Mouse (Mus musculus) inflammation-experienced regulatory T-cells, adult 16 weeks (primary cell): Measurements from ENCODE around the gene Defb21. TPM values are rescaled to one million over a fixed set of nuclear protein-coding genes. Genes with fewer than 3 reads are reported as not detected.

ENCODE experiments used
- polyA plus RNA-seq: library from polyadenylated mRNA; unstranded; fragments of 100-300 nt; shearing (Covaris generic); gene quantifications from one replicate; pipeline ENCODE4 v1.2.1, GENCODE M21; 2017

The Defb21 gene
- not detected for polyA plus RNA-seq

GRCm38 (mm10) chr2:152572114-152572794, at the start of gene Defb21:
TSS of gene Defb21 (plus strand) at chr2:152572744.

DNA sequence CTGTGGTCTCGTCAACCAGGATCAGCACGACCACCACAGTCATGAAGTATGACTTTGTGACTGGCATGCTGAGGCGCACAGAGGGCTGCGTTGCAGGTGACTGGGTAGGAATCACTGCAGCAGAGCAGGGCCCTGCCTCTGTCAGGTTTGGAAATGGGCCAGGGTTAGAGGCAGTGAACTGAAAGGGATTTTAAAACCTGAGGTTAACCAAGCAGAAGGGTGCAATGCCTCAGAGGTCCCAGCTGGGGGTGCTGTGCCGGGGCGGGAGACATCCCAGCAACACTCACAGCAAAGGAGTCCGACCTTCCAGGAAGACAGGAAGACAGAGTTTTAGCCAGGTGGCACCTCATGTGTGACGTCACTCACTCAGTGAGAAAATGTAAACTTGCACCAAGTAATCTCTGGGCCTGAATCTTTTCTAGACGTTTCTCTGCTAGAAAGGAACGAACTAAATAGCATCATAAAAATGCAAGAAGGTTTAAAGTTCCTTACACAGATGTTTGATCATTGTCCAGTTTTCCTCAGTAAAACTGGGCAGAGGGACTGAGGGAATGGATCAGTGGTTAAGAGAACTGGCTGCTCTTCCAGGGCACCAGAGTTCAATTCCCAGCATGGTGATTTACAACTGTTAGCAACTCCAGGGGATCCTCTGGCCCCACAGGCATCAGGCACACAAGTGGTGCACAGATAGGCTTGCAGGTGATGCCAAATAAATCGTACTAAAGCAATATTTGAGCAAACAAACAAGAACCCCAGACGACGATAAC, 32.4 kb upstream of the Defb21 start, which contains the start of gene Defb29:
TSS of gene Defb29 (minus strand) at position 155 of the 767 bp plus-strand sequence.

DNA sequence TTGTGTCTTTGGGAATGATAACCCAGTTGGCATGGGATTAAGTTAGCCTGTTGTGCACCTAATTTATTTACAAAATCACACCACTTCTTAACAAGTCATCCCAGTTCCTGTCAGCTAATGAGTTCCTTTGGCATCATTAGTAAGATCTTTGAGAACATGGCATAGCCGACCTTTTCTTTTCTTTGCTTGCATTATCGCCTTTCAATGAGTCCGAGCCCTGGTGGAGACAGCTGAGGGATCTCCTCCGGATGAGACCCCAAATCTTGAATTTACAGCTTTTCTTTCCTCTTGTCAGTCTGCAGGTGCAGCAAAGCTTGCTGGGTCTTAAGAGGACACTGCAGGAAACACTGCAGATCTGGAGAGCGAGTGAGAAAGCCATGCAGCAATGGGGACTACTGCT, 3.5 kb upstream of the Defb21 start, which contains the start of gene Gm17416:
TSS of gene Gm17416 (plus strand) at position 301 of the 400 bp plus-strand sequence.

DNA sequence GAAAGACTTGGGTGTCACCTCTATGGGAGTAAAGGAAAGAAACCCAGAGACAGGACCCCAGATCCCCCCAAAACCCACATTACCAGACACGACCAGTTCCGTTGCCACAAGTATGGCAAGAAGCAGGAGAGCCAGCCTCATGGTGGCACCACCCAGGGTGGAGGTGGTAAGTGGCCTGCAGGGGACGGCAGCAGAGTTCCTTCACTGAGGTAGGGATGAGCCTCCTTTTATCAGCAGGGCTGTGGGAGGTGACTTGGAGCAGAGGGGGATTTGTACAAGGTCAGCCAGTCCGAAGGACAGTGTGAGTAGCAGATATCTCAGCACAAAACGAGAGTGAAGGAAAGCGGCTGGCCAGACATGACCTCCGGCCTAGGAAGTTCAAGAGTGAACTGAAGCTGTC, 7.6 kb downstream of the Defb21 start, which contains the start of gene Defb19:
TSS of gene Defb19 (minus strand) at position 206 of the 400 bp plus-strand sequence.

DNA sequence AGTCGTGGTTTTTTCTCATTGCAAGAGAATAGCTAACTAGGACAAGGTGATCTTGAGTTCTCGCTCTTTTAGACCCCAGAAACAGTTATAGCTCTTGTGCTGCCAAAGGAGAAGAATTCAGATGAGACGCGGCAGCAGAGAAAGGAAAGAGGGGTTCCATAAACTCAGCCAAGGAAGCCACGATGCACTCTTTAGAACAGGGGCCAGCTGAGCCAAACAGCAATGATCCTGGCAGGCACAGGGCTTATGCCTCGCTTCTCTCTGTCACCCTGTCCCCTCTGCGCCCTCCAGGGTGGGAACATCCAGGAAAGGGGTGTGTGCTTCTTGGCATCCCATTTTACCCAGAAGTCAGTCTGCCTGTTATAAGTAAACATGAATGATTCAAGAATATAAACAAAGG, 26.8 kb downstream of the Defb21 start, which contains the start of gene Defb45:
TSS of gene Defb45 (minus strand) at position 101 of the 400 bp plus-strand sequence.

GRCm38 (mm10) chr2:152604057-152604456, 31.5 kb downstream of the Defb21 start, which contains the start of gene Defb36:
TSS of gene Defb36 (plus strand) at chr2:152604327.

GRCm38 (mm10) chr2:152622953-152623352, 50.4 kb downstream of the Defb21 start, which contains the start of gene Defb25:
TSS of gene Defb25 (minus strand) at chr2:152623053.

Other genes with a start within 250 kb of the Defb21 start
- gene Rbck1, start 240.1 kb upstream of the Defb21 start, polyA plus RNA-seq = 400 TPM
- gene Trib3, start 228.7 kb upstream of the Defb21 start, polyA plus RNA-seq = 4.5 TPM
- not detected for gene Nrsn2, start 196.1 kb upstream of the Defb21 start, polyA plus RNA-seq
- 0.11 TPM for gene Sox12, start 174.7 kb upstream of the Defb21 start, polyA plus RNA-seq
- 1.7 TPM for gene Zcchc3, start 157.7 kb upstream of the Defb21 start, polyA plus RNA-seq
- gene 6820408C15Rik, start 157.2 kb upstream of the Defb21 start, polyA plus RNA-seq = not detected
- not detected for gene Defb23, start 108.1 kb upstream of the Defb21 start, polyA plus RNA-seq
- gene Defb20, start 95.7 kb upstream of the Defb21 start, polyA plus RNA-seq = not detected
- not detected for gene Defb22, start 82.6 kb upstream of the Defb21 start, polyA plus RNA-seq
- gene Defb26, start 61.1 kb upstream of the Defb21 start, polyA plus RNA-seq = not detected
- gene Defb28, start 54.5 kb upstream of the Defb21 start, polyA plus RNA-seq = not detected
- gene Defb29, start 32.6 kb upstream of the Defb21 start, polyA plus RNA-seq = not detected
- gene Gm17416, start 3.4 kb upstream of the Defb21 start, polyA plus RNA-seq = not detected
- not detected for gene Defb19, start 7.6 kb downstream of the Defb21 start, polyA plus RNA-seq
- gene Defb45, start 26.7 kb downstream of the Defb21 start, polyA plus RNA-seq = not detected
- not detected for gene Defb36, start 31.6 kb downstream of the Defb21 start, polyA plus RNA-seq
- not detected for gene Defb25, start 50.3 kb downstream of the Defb21 start, polyA plus RNA-seq
- not detected for gene Rem1, start 54.2 kb downstream of the Defb21 start, polyA plus RNA-seq
- 69.2 TPM for gene H13, start 96.7 kb downstream of the Defb21 start, polyA plus RNA-seq
- 3.0 TPM for gene Mcts2, start 114.3 kb downstream of the Defb21 start, polyA plus RNA-seq
- not detected for gene Id1, start 163.5 kb downstream of the Defb21 start, polyA plus RNA-seq
- gene Cox4i2, start 181.4 kb downstream of the Defb21 start, polyA plus RNA-seq = 0.41 TPM